In the genomic region with DNA sequence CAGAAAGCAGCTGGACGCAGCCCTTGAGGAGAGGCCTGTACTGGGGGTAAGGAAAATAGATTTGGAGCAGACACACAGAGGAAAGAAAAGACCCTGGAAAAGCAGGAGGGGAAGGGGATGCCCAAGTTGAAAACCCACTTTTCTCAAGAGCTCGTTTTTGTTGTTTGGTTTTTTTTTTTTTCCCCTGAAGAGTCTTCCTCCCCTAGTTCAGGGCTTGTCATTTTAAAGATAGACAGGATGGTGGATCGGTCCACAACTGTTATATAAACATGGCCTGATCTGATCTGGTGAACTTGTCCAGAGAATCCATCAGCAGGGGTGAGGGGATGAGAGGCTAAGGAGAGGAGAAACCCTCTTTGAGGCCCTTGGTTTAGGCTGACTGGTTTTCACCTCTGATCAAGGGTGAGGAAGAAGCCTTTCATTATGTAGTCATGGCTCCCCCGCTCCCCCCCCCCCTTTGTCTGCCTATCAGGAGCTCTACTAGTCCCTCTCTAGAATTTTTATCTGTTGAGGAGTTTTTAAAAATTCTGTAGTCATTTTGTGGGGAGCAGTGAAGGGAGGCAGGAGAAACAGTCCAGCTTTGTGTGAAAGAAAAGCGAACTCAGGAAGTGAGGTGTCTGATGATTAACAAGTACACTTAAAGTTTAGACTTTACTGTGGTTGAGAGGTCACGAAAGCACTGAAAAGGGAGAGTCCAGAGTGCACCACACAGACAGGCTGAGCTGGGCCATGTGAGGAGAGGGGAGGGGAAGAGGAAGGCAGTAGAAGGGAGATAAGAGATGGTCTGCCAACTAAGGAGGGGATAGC, we compare ENCODE assay signal across 11 mouse cellular contexts. TPM values are rescaled to one million over a fixed set of nuclear protein-coding genes. Genes with fewer than 3 reads are reported as not detected.
DNase-seq lines count a peak whose midpoint lies in the region; ATAC-seq lines count a peak whose summit lies in the region.
"Had no signal": no experiment of that assay in that cellular context is flagged by ENCODE, and none has a peak within 500 bp of the region (broad histone marks: within the 10 kb centered on the region; RNA-seq: fewer than 3 reads in every experiment).

No protein-coding gene starts in this region.

- no peaks in the 10 kb centered on the region for H3K9me3 ChIP-seq in midbrain, embryonic 11.5 days (ENCODE audit: control insufficient read depth, low read length)
- no peaks in the 10 kb centered on the region for H3K9me3 ChIP-seq in midbrain, embryonic 15.5 days
- H3K9me3 ChIP-seq: neural tube, embryonic 12.5 days had no signal

- no peak overlapping the region for H3K9ac ChIP-seq in midbrain, embryonic 11.5 days (ENCODE audit: low read length)
- no peak overlapping the region for H3K9ac ChIP-seq in midbrain, embryonic 15.5 days
- H3K9ac ChIP-seq: neural tube, embryonic 12.5 days had no signal

- no peaks in the 10 kb centered on the region for H3K27me3 ChIP-seq in midbrain, embryonic 11.5 days (ENCODE audit: control insufficient read depth, insufficient read depth, low read length)
- H3K27me3 ChIP-seq in midbrain, embryonic 15.5 days (replicated peaks) = no peaks in the 10 kb centered on the region
- H3K27me3 ChIP-seq: neural tube, embryonic 12.5 days had no signal

- no peaks in the 10 kb centered on the region for H3K4me1 ChIP-seq in midbrain, embryonic 11.5 days (ENCODE audit: control insufficient read depth, insufficient read depth, low read length)
- no peaks in the 10 kb centered on the region for H3K4me1 ChIP-seq in midbrain, embryonic 15.5 days
- H3K4me1 ChIP-seq: neural tube, embryonic 12.5 days had no signal

- WGBS in midbrain, embryonic 11.5 days = 81% methylated on average over 6 of the region's 6 CpGs
- WGBS in midbrain, embryonic 15.5 days = 75% methylated on average over 6 of the region's 6 CpGs

- no peak overlapping the region for H3K4me3 ChIP-seq in midbrain, embryonic 11.5 days (ENCODE audit: low read depth, low read length)
- H3K4me3 ChIP-seq in midbrain, embryonic 15.5 days = no peak overlapping the region
- H3K4me3 ChIP-seq: neural tube, embryonic 12.5 days had no signal

- H3K4me2 ChIP-seq in midbrain, embryonic 11.5 days = no peak overlapping the region
- no peak overlapping the region for H3K4me2 ChIP-seq in midbrain, embryonic 15.5 days
- H3K4me2 ChIP-seq: neural tube, embryonic 12.5 days had no signal

- DNase-seq in midbrain, embryonic 11.5 days (ENCODE audit: low spot score, missing footprints) = no peak
- peak; percentile 43 for DNase-seq in liver
- DNase-seq in left cerebral cortex, adult 8-10 months (ENCODE audit: low spot score in 2 of 2) = no peak
- DNase-seq in cerebellum, postnatal 25 days = no peak
- no peak for DNase-seq in layer of hippocampus, postnatal 14 days (ENCODE audit: low spot score in 2 of 2)
- DNase-seq in urinary bladder, postnatal 10 days (ENCODE audit: low spot score) = no peak
- DNase-seq: gastrocnemius, postnatal 10 days had no signal

- H3K36me3 ChIP-seq in midbrain, embryonic 11.5 days (ENCODE audit: control insufficient read depth, insufficient read depth, low read length) = 0 out of 2 replicates have a peak, but pooled peaks cover 3% of the 10 kb centered on the region
- no peaks in the 10 kb centered on the region for H3K36me3 ChIP-seq in midbrain, embryonic 15.5 days (replicated peaks)

- H3K27ac ChIP-seq in midbrain, embryonic 11.5 days (ENCODE audit: low read depth, low read length) = no peak overlapping the region
- no peak overlapping the region for H3K27ac ChIP-seq in midbrain, embryonic 15.5 days
- H3K27ac ChIP-seq: neural tube, embryonic 12.5 days had no signal

- peak; percentile 33; the same call in 1 of the 2 replicates for ATAC-seq in midbrain, embryonic 11.5 days (ENCODE audit: low FRiP score)
- no peak for ATAC-seq in midbrain, embryonic 15.5 days (replicated peaks)
- ATAC-seq in hematopoietic stem cell, adult 5-6 weeks (replicated peaks in 1 of 2; ENCODE audit: insufficient read depth in 1 of 2, low FRiP score in 2 of 2, low TSS enrichment in 1 of 2, low read depth in 1 of 2, poor library complexity in 2 of 2, severe bottlenecking in 2 of 2) = peak; percentile 88 to 91

RNA-seq across cellular contexts. Expression of a gene that starts 1.2 kb away (rescaled TPM):
- 0.33 and 1.2 TPM in 2 replicates for polyA plus RNA-seq in midbrain, embryonic 11.5 days (2014; fragmentation: Nextera tagmentation; extraction: Ambion mirVana)
- polyA plus RNA-seq in midbrain, embryonic 15.5 days (2015; fragmentation: Nextera tagmentation; extraction: Ambion mirVana) = 1.5 and 1.9 TPM in 2 replicates
- 2.3 and 7.8 TPM in 2 replicates for total RNA-seq in hematopoietic stem cell, adult 5-6 weeks (2017)
- 1 to 10 TPM; 1.8 to 5.7 (median 4.4) TPM for total RNA-seq in left cerebral cortex, adult 8-10 months (2022)
- 1 to 10 TPM; 1.8 to 2.9 TPM for total RNA-seq in layer of hippocampus, postnatal 14 days (2021)

RNA-seq across cellular contexts. Expression of a gene that starts 24.6 kb away (rescaled TPM):
- 26.3 and 27.7 TPM in 2 replicates for polyA plus RNA-seq in midbrain, embryonic 11.5 days (2014; fragmentation: Nextera tagmentation; extraction: Ambion mirVana)
- 8.6 and 8.9 TPM in 2 replicates for polyA plus RNA-seq in midbrain, embryonic 15.5 days (2015; fragmentation: Nextera tagmentation; extraction: Ambion mirVana)
- 34.8 and 47.6 TPM in 2 replicates for total RNA-seq in hematopoietic stem cell, adult 5-6 weeks (2017)
- 1 to 10 TPM; 1.7 to 2.4 (median 2.4) TPM for total RNA-seq in left cerebral cortex, adult 8-10 months (2022)
- total RNA-seq in layer of hippocampus, postnatal 14 days (2021) = 1 to 10 TPM; 1.0 to 1.7 TPM

RNA-seq across cellular contexts. Expression of a gene that starts 35.0 kb away (rescaled TPM):
- polyA plus RNA-seq in midbrain, embryonic 11.5 days (2014; fragmentation: Nextera tagmentation; extraction: Ambion mirVana) = not detected in 2 replicates
- not detected in 2 replicates for polyA plus RNA-seq in midbrain, embryonic 15.5 days (2015; fragmentation: Nextera tagmentation; extraction: Ambion mirVana)
- total RNA-seq in hematopoietic stem cell, adult 5-6 weeks (2017) = not detected in 2 replicates
- total RNA-seq in left cerebral cortex, adult 8-10 months (2022) = not detected
- total RNA-seq in layer of hippocampus, postnatal 14 days (2021) = not detected
- total RNA-seq: gastrocnemius, postnatal 10 days; left cerebral cortex, postnatal 36 days had no signal
- polyA plus RNA-seq: neural tube, embryonic 12.5 days had no signal

Comparison
In these comparisons a context has a peak if more than half of its experiments do, and no peak if none do; other contexts are left out.
1. RNA of a gene that starts 24.6 kb away (total RNA-seq): 34.8 to 47.6 TPM in hematopoietic stem cell, adult 5-6 weeks; 1.7 to 2.4 TPM in left cerebral cortex, adult 8-10 months and 1.0 to 1.7 TPM in layer of hippocampus, postnatal 14 days; every median in the first group is over 10 times any median in the second.